Mouse (Mus musculus): Measurements from ENCODE around the gene Macrod2.

- TF ChIP-seq CTCF (IDR thresholded peaks at IDR 0.05; ENCODE audit: low read depth, low read length) (no peak), POLR2A (IDR thresholded peaks at IDR 0.05; ENCODE audit: extremely low read depth, insufficient read depth, low read length) (no peak)
Observed at GRCm38 (mm10) chr2:140934483-140934882, 539.4 kb downstream of the Macrod2 start.
